Mouse (Mus musculus) CH12.LX (cell line): Measurements from ENCODE around the gene Gpr108. TPM values are rescaled to one million over a fixed set of nuclear protein-coding genes. Genes with fewer than 3 reads are reported as not detected.

Source experiments
- DNase-seq: peaks from one replicate; pipeline ENCODE4 v3.0.0-alpha.2; 2013; ENCODE audit errors: extremely low read depth
- H3K27ac ChIP-seq: 2 replicates; pipeline ENCODE4 v1.5.1; 2012; ENCODE audit warnings: low read depth, mild to moderate bottlenecking, control low read depth, moderate library complexity; ENCODE audit not compliant: insufficient read depth
- H3K27me3 ChIP-seq: replicated peaks from 2 replicates; pipeline ENCODE3; 2012; ENCODE audit warnings: inconsistent platforms
- H3K36me3 ChIP-seq, 2 experiments: replicated peaks in 1 of 2; 2 replicates each; pipeline versions ENCODE3 to v1.6.1; 2012; ENCODE audit warnings: inconsistent platforms in 1 of 2, low read length in 1 of 2, mild to moderate bottlenecking in 1 of 2, mixed read lengths in 1 of 2, moderate library complexity in 1 of 2; ENCODE audit not compliant: control insufficient read depth in 1 of 2, insufficient read depth in 1 of 2
- H3K4me1 ChIP-seq, 2 experiments: 2 replicates each; pipeline ENCODE4 v1.6.1; 2012; ENCODE audit warnings: inconsistent platforms in 1 of 2, moderate library complexity in 1 of 2; ENCODE audit not compliant: insufficient read depth in 2 of 2, control insufficient read depth in 1 of 2
- H3K4me2 ChIP-seq: 2 replicates; pipeline ENCODE4 v1.6.1; 2012; ENCODE audit warnings: low read depth, mild to moderate bottlenecking, control low read depth; ENCODE audit not compliant: poor library complexity, insufficient read depth, severe bottlenecking
- H3K4me3 ChIP-seq, 3 experiments: fragments of 150-350 bp in 1 of 3; sonication (generic) in 1 of 3; replicated peaks in 1 of 3; 2 replicates each; pipeline versions ENCODE3 to v1.5.1; 2011 to 2012; ENCODE audit warnings: low read depth in 2 of 3, low read length in 2 of 3, mild to moderate bottlenecking in 2 of 3, moderate library complexity in 2 of 3, control low read depth in 1 of 3, improper control_type of control experiment in 1 of 3, inconsistent platforms in 1 of 3, mixed read lengths in 1 of 3; ENCODE audit not compliant: poor library complexity in 1 of 3
- H3K79me2 ChIP-seq: replicated peaks from 2 replicates; pipeline ENCODE4 v1.6.1; 2012; ENCODE audit warnings: mild to moderate bottlenecking, moderate library complexity; ENCODE audit not compliant: control insufficient read depth, poor library complexity, insufficient read depth, severe bottlenecking; ENCODE audit errors: extremely low read depth
- H3K9ac ChIP-seq: 2 replicates; pipeline ENCODE4 v1.6.1; 2012; ENCODE audit warnings: low read depth, mild to moderate bottlenecking, control low read depth, moderate library complexity; ENCODE audit not compliant: insufficient read depth
- H3K9me3 ChIP-seq: replicated peaks from 2 replicates; pipeline ENCODE3; 2012; ENCODE audit warnings: low read length, inconsistent platforms, mixed read lengths
- BHLHE40 ChIP-seq: IDR thresholded peaks from 2 replicates; pipeline ENCODE4 v1.6.1; 2011; ENCODE audit warnings: mild to moderate bottlenecking, low read depth, low read length, improper control_type of control experiment
- CHD1 ChIP-seq: IDR thresholded peaks from 2 replicates; pipeline ENCODE4 v1.6.1; 2012; ENCODE audit warnings: low read depth, low read length, improper control_type of control experiment, inconsistent platforms
- CHD2 ChIP-seq: IDR thresholded peaks from 2 replicates; pipeline ENCODE4 v1.6.1; 2011; ENCODE audit warnings: low read length, improper control_type of control experiment
- E2F4 ChIP-seq: IDR thresholded peaks from 2 replicates; pipeline ENCODE4 v1.6.1; 2011; ENCODE audit warnings: low read depth, low read length, improper control_type of control experiment; ENCODE audit not compliant: insufficient replicate concordance
- EP300 ChIP-seq: IDR thresholded peaks from 2 replicates; pipeline ENCODE4 v1.6.1; 2011; ENCODE audit warnings: low read length, improper control_type of control experiment
- GABPA ChIP-seq: IDR thresholded peaks from 2 replicates; pipeline ENCODE4 v1.6.1; 2012; ENCODE audit warnings: low read depth, low read length, improper control_type of control experiment, inconsistent platforms; ENCODE audit not compliant: insufficient replicate concordance
- HCFC1 ChIP-seq: IDR thresholded peaks from 2 replicates; pipeline ENCODE4 v1.6.1; 2012; ENCODE audit warnings: low read depth, mild to moderate bottlenecking, inconsistent platforms, low read length, improper control_type of control experiment
- JUN ChIP-seq: IDR thresholded peaks from 2 replicates; pipeline ENCODE4 v1.6.1; 2011; ENCODE audit warnings: low read depth, mild to moderate bottlenecking, low read length, improper control_type of control experiment, moderate library complexity; ENCODE audit not compliant: insufficient read depth
- MAZ ChIP-seq: IDR thresholded peaks from 2 replicates; pipeline ENCODE4 v1.6.1; 2012; ENCODE audit warnings: low read depth, mild to moderate bottlenecking, inconsistent platforms, low read length, improper control_type of control experiment, moderate library complexity
- MYC ChIP-seq: IDR thresholded peaks from 2 replicates; pipeline ENCODE4 v1.6.1; 2011; ENCODE audit warnings: low read depth, mild to moderate bottlenecking, improper control_type of control experiment, low read length
- POLR2A ChIP-seq: IDR thresholded peaks from 2 replicates; pipeline ENCODE4 v1.6.1; 2011; ENCODE audit warnings: low read depth, mild to moderate bottlenecking, improper control_type of control experiment, low read length
- SMC3 ChIP-seq: IDR thresholded peaks from 2 replicates; pipeline ENCODE4 v1.6.1; 2011; ENCODE audit warnings: low read depth, low read length, improper control_type of control experiment
- TBP ChIP-seq: conservative IDR thresholded peaks from 2 replicates; pipeline ENCODE4 v1.6.1; 2011; ENCODE audit warnings: low read depth, low read length, improper control_type of control experiment
- TCF12 ChIP-seq: IDR thresholded peaks from 2 replicates; pipeline ENCODE4 v1.6.1; 2014; ENCODE audit warnings: low read depth, mild to moderate bottlenecking, inconsistent platforms, low read length, improper control_type of control experiment
- USF2 ChIP-seq: conservative IDR thresholded peaks from 2 replicates; pipeline ENCODE4 v1.6.1; 2011; ENCODE audit warnings: low read depth, low read length, improper control_type of control experiment
- dilution Hi-C: fragments of 300-500 bp; cut with MboI; formaldehyde crosslinking; loops from 2 replicates; pipeline ENCODE4 v1.14.3; 2020; ENCODE audit warnings: low sequenced_read_pairs; ENCODE audit not compliant: extremely low pct_unique_long_range_greater_than_20kb, extremely low pct_ligation_motif_present
- in situ Hi-C: fragments of 300-500 bp; cut with MboI; formaldehyde crosslinking; loops from 3 replicates; pipeline ENCODE4 v1.14.3; 2019; ENCODE audit warnings: low sequenced_read_pairs, low pct_ligation_motif_present, low pct_unique_long_range_greater_than_20kb, mixed read lengths
- polyA plus RNA-seq: library from polyadenylated mRNA; unstranded; fragments of >175 nt; gene quantifications from 2 replicates; pipeline ENCODE4 v1.2.1, GENCODE M21; 2012; ENCODE audit warnings: low read depth; ENCODE audit not compliant: insufficient read length
- total RNA-seq, 2 experiments: library from RNA; depleted of rRNA; stranded (reverse); fragments of 300-350 nt in 1 of 2; fragments of >200 nt in 1 of 2; gene quantifications; 2 replicates each; pipeline ENCODE4 v1.2.3; 2012 to 2014

Gpr108 gene
- total and polyA plus RNA-seq, 3 experiments: 20.2 to 32.0 (median 25.0) TPM

- TF ChIP-seq GABPA: no peak
- TF ChIP-seq, all 38 proteins: peak for 0
Measured at GRCm38 (mm10) chr17:57228014-57228413, 20.2 kb downstream of the Gpr108 start, which contains the start of gene C3 (continued).

GRCm38 (mm10) chr17:57227468-57227867, 20.8 kb downstream of the Gpr108 start:
- no peaks in the 10 kb centered on the region for H3K36me3 ChIP-seq
- H3K9ac ChIP-seq: no peak overlapping the region
- H3K4me1 ChIP-seq: peaks cover 13 to 31% of the 10 kb centered on the region in 2 experiments
- no peaks in the 10 kb centered on the region for H3K9me3 ChIP-seq
- no peak overlapping the region for H3K4me3 ChIP-seq
- TF ChIP-seq JUN (no peak), TCF12 (no peak), HCFC1 (no peak), EP300 (no peak), POLR2A (no peak), MAZ (no peak), TBP (no peak)
- in situ Hi-C loops (no loop called here), dilution Hi-C loops (no loop called here)
- H3K27me3 ChIP-seq: peaks cover 4% of the 10 kb centered on the region
- no peaks in the 10 kb centered on the region for H3K79me2 ChIP-seq
- H3K4me2 ChIP-seq: no peak overlapping the region
- no peak for DNase-seq
- no peak overlapping the region for H3K27ac ChIP-seq

GRCm38 (mm10) chr17:57223313-57223712, 24.9 kb downstream of the Gpr108 start:
- no peak overlapping the region for H3K27ac ChIP-seq
- H3K79me2 ChIP-seq: no peaks in the 10 kb centered on the region
- TF ChIP-seq BHLHE40: no peak
- TF ChIP-seq CHD1: no peak
- no peak for TF ChIP-seq TBP
- no peak for TF ChIP-seq CHD2
- TF ChIP-seq USF2: no peak
- no peak for TF ChIP-seq MYC
- TF ChIP-seq, all 38 proteins: peak for 0
- Histone ChIP-seq H3K36me3 (no peaks in the 10 kb centered on the region), H3K27me3 (peaks cover 11% of the 10 kb centered on the region), H3K9me3 (no peaks in the 10 kb centered on the region), H3K4me3 (no peak overlapping the region), H3K4me2 (no peak overlapping the region), H3K9ac (no peak overlapping the region), H3K4me1 (peaks cover 18 to 38% of the 10 kb centered on the region in 2 experiments)
- no peak for DNase-seq
- dilution Hi-C loops: no loop called here
- in situ Hi-C loops: no loop called here

GRCm38 (mm10) chr17:57221911-57222310, 26.3 kb downstream of the Gpr108 start:
- H3K4me3 ChIP-seq: no peak overlapping the region
- peaks cover 11% of the 10 kb centered on the region for H3K27me3 ChIP-seq

More at GRCm38 (mm10) chr17:57221911-57222310, 26.3 kb downstream of the Gpr108 start:
- Histone ChIP-seq H3K4me1 (peaks cover 21 to 38% of the 10 kb centered on the region in 2 experiments), H3K4me2 (no peak overlapping the region), H3K79me2 (no peaks in the 10 kb centered on the region), H3K27ac (no peak overlapping the region), H3K9ac (no peak overlapping the region), H3K36me3 (no peaks in the 10 kb centered on the region), H3K9me3 (no peaks in the 10 kb centered on the region)
- no peak for DNase-seq
- in situ Hi-C loops: no loop called here
- dilution Hi-C loops: no loop called here
- no peak for TF ChIP-seq CHD1
- no peak for TF ChIP-seq SMC3
- no peak for TF ChIP-seq E2F4
